Mouse (Mus musculus) thymus, adult 2 months (tissue): ENCODE results near the gene Lpar3.

ENCODE experiments used
- CTCF ChIP-seq: fragments of 200-500 bp; IDR thresholded peaks from 2 replicates; pipeline ENCODE4 v1.5.1; 2012; ENCODE audit warnings: mild to moderate bottlenecking, control low read depth, low read length, moderate library complexity, borderline replicate concordance; ENCODE audit not compliant: control insufficient read depth, poor library complexity, insufficient read depth; ENCODE audit errors: extremely low read depth
- POLR2A ChIP-seq: fragments of 200-500 bp; IDR thresholded peaks from 2 replicates; pipeline ENCODE4 v1.6.1; 2012; ENCODE audit warnings: mild to moderate bottlenecking, low read length, control low read depth, moderate library complexity; ENCODE audit not compliant: control insufficient read depth, poor library complexity, insufficient read depth; ENCODE audit errors: extremely low read depth

- TF ChIP-seq CTCF (no peak), POLR2A (no peak)
Observed at GRCm38 (mm10) chr3:146260203-146260602, 39.4 kb downstream of the Lpar3 start.
